Mouse (Mus musculus) myocyte (in vitro differentiated cells): ENCODE data around the gene Recql5. TPM values are rescaled to one million over a fixed set of nuclear protein-coding genes. Genes with fewer than 3 reads are reported as not detected.

Source experiments
- H3K27me3 ChIP-seq: one replicate; pipeline ENCODE4 v1.6.1; 2011; ENCODE audit not compliant: control insufficient read depth, insufficient read depth, insufficient read length
- H3K36me3 ChIP-seq: one replicate; pipeline ENCODE4 v1.6.1; 2011; ENCODE audit not compliant: control insufficient read depth, insufficient read depth
- H3K4me2 ChIP-seq: one replicate; pipeline ENCODE4 v1.6.1; 2011; ENCODE audit warnings: low read depth, control low read depth
- H3K4me3 ChIP-seq: one replicate; pipeline ENCODE4 v1.5.1; 2011; ENCODE audit warnings: mild to moderate bottlenecking, control low read depth, moderate library complexity
- H3K79me2 ChIP-seq: one replicate; pipeline ENCODE4 v1.6.1; 2011; ENCODE audit not compliant: control insufficient read depth, insufficient read depth
- H3ac ChIP-seq: one replicate; pipeline ENCODE4 v1.6.1; 2011; ENCODE audit not compliant: control insufficient read depth, insufficient read length
- CEBPB ChIP-seq: IDR thresholded peaks from 2 replicates; pipeline ENCODE4 v1.6.1; 2011; ENCODE audit warnings: mild to moderate bottlenecking, moderate library complexity; ENCODE audit not compliant: poor library complexity, insufficient read depth, severe bottlenecking
- E2F4 ChIP-seq: IDR thresholded peaks from one replicate; pipeline ENCODE4 v1.6.1; 2011; ENCODE audit warnings: mild to moderate bottlenecking, control low read depth, moderate library complexity; ENCODE audit not compliant: insufficient read depth
- MAX ChIP-seq: IDR thresholded peaks from one replicate; pipeline ENCODE4 v1.6.1; 2011; ENCODE audit warnings: low read depth, mild to moderate bottlenecking, control low read depth
- MYOD1 ChIP-seq, 3 experiments: IDR thresholded peaks; one replicate each; pipeline ENCODE4 v1.6.1; 2011; ENCODE audit warnings: control low read depth in 2 of 3, low read depth in 2 of 3, mild to moderate bottlenecking in 2 of 3, moderate library complexity in 1 of 3; ENCODE audit not compliant: insufficient read length in 2 of 3, control insufficient read depth in 1 of 3
- MYOG ChIP-seq, 3 experiments: IDR thresholded peaks; one replicate each; pipeline ENCODE4 v1.6.1; 2011; ENCODE audit warnings: control low read depth in 2 of 3, low read depth in 2 of 3, mild to moderate bottlenecking in 2 of 3; ENCODE audit not compliant: insufficient read length in 2 of 3, control insufficient read depth in 1 of 3, insufficient read depth in 1 of 3
- POLR2A ChIP-seq: IDR thresholded peaks from one replicate; pipeline ENCODE4 v1.6.1; 2011; ENCODE audit warnings: low read depth, mild to moderate bottlenecking, control low read depth, moderate library complexity; ENCODE audit not compliant: insufficient read length
- POLR2AphosphoS2 ChIP-seq: IDR thresholded peaks from one replicate; pipeline ENCODE4 v1.6.1; 2011; ENCODE audit warnings: low read depth, control low read depth; ENCODE audit not compliant: insufficient read length
- REST ChIP-seq: IDR thresholded peaks from one replicate; pipeline ENCODE4 v1.6.1; 2011; ENCODE audit warnings: mild to moderate bottlenecking, control low read depth, moderate library complexity; ENCODE audit not compliant: insufficient read depth, insufficient read length
- SRF ChIP-seq: IDR thresholded peaks from one replicate; pipeline ENCODE4 v1.6.1; 2011; ENCODE audit warnings: low read depth; ENCODE audit not compliant: control insufficient read depth, insufficient read length
- TCF12 ChIP-seq: IDR thresholded peaks from one replicate; pipeline ENCODE4 v1.6.1; 2011; ENCODE audit warnings: mild to moderate bottlenecking, control low read depth; ENCODE audit not compliant: poor library complexity, insufficient read depth, severe bottlenecking
- TCF3 ChIP-seq: IDR thresholded peaks from one replicate; pipeline ENCODE4 v1.6.1; 2011; ENCODE audit warnings: low read depth, control low read depth; ENCODE audit not compliant: insufficient read length
- USF1 ChIP-seq: IDR thresholded peaks from one replicate; pipeline ENCODE4 v1.6.1; 2011; ENCODE audit warnings: low read depth, mild to moderate bottlenecking, control low read depth, moderate library complexity
- polyA plus RNA-seq: library from polyadenylated mRNA; unstranded; fragments of >200 nt; fragmentation: generic; extraction: Trizol; gene quantifications from one replicate; pipeline ENCODE4 v1.2.1, GENCODE M21; 2012; ENCODE audit warnings: missing spikeins

Gene Recql5
- polyA plus RNA-seq, 1 experiment: 13.1 TPM

DNA sequence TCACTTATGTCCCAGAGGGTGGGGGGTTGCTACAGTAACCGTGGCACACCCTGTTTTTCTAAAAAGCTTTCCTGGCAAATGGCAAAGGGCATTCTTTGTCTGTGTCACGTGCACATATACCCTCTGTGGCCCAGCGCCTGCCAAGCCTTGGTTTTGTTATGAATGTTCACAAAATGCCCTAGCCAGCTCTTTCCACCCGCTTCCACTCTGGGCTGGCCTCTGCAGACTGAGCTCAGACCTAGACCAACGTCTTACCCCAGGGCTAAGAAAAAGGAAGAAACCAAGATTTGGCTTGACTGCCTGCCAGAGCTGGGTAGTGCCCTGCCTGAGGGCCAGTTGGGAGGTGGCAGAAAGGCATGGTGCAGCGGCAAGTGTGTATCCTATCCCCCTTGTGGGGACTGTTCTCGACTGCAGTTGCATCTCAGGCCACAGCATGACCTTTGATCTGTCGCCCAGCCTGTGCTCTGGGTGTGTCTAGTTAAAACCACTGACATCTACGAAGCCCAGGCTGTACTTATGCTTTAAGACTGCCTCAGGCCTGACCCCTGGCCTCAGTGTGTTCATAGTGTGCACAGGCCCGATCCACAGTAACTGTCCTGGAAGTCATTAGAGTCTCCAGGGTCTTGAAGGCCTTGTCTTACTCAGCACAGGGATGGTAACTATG, 22.1 kb upstream of the Recql5 start:
- H3ac ChIP-seq: no peak overlapping the region
- H3K36me3 ChIP-seq: peaks cover 9% of the 10 kb centered on the region
- no peak overlapping the region for H3K4me3 ChIP-seq
- no peaks in the 10 kb centered on the region for H3K79me2 ChIP-seq
- TF ChIP-seq TCF3 (no peak), MYOD1 (IDR thresholded peaks at IDR 0.05; ENCODE audit: control insufficient read depth in 1 of 3, insufficient read length in 2 of 3, low read depth in 2 of 3) (peak in 1 of 3 experiments; percentile 47), USF1 (peak; percentile 81), POLR2A (peak; percentile 31), MYOG (IDR thresholded peaks at IDR 0.05; ENCODE audit: control insufficient read depth in 1 of 3, insufficient read depth in 1 of 3, insufficient read length in 2 of 3, low read depth in 2 of 3) (peak in 1 of 3 experiments; percentile 72)
- H3K27me3 ChIP-seq: no peaks in the 10 kb centered on the region
- H3K4me2 ChIP-seq: peak overlapping the region; percentile 66

DNA sequence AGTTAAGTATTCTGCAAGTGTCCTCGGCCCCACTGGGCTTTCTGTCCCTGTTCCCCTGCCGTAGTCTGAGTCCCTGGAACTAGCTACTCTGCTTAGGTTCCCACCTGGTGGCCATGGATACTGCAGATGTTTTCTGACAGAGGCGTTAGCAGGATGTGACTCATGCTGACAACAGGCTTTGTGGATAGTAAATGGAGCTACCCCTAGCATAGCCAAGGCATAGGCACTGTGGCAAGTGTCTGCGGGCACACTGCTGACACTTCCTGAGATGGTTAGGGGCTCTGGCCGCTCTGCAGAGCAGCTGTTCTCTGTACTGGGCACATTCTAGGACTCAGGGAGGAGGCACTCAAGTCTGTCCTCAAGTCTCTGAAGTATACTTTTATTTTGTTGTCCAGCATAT, 21.4 kb upstream of the Recql5 start:
- H3ac ChIP-seq: no peak overlapping the region
- no peaks in the 10 kb centered on the region for H3K79me2 ChIP-seq
- TF ChIP-seq USF1: no peak
- TF ChIP-seq SRF: no peak
- peak; percentile 63 for TF ChIP-seq TCF3
- peak; percentile 28 to 97 (median 89) for TF ChIP-seq MYOG (IDR thresholded peaks at IDR 0.05; ENCODE audit: control insufficient read depth in 1 of 3, insufficient read depth in 1 of 3, insufficient read length in 2 of 3, low read depth in 2 of 3)
- TF ChIP-seq REST: no peak
- no peak for TF ChIP-seq POLR2A
- no peak for TF ChIP-seq CEBPB
- no peak for TF ChIP-seq POLR2AphosphoS2
- no peak for TF ChIP-seq MAX
- TF ChIP-seq TCF12: peak; percentile 56
- TF ChIP-seq MYOD1 (IDR thresholded peaks at IDR 0.05; ENCODE audit: control insufficient read depth in 1 of 3, insufficient read length in 2 of 3, low read depth in 2 of 3): peak; percentile 36 to 93 (median 91)
- no peak for TF ChIP-seq E2F4
- no peaks in the 10 kb centered on the region for H3K27me3 ChIP-seq
- H3K36me3 ChIP-seq: peaks cover 4% of the 10 kb centered on the region
- peak overlapping the region; percentile 66 for H3K4me2 ChIP-seq
- no peak overlapping the region for H3K4me3 ChIP-seq

DNA sequence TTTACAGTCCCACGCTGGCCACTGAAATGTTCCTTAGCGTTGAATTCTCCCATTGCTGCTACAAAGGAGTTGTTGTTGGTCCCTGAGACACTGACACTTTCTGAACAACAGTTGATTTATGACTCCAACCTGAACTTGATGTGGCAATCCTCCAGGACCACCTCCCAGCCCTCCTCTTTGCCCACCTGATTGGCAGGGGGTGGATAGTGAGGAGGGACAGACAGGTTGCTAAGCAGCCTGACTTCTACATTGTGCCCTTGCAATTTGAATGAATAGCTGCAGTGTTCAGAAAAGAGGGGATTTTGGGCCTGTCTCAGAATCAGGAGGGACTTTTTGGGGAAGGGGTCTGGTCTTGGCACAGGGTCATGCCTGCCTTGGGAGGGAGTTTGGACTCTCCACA, 17.4 kb upstream of the Recql5 start:
- H3K4me2 ChIP-seq: no peak overlapping the region
- H3ac ChIP-seq: no peak overlapping the region
- peaks cover 3% of the 10 kb centered on the region for H3K79me2 ChIP-seq
- TF ChIP-seq REST (no peak), MAX (no peak), CEBPB (no peak), POLR2AphosphoS2 (no peak), MYOD1 (IDR thresholded peaks at IDR 0.05; ENCODE audit: control insufficient read depth in 1 of 3, insufficient read length in 2 of 3, low read depth in 2 of 3) (no peak), TCF3 (no peak), TCF12 (no peak), USF1 (no peak), E2F4 (no peak), SRF (no peak), MYOG (IDR thresholded peaks at IDR 0.05; ENCODE audit: control insufficient read depth in 1 of 3, insufficient read depth in 1 of 3, insufficient read length in 2 of 3, low read depth in 2 of 3) (no peak), POLR2A (no peak)
- H3K36me3 ChIP-seq: peaks cover 4% of the 10 kb centered on the region
- H3K4me3 ChIP-seq: no peak overlapping the region
- no peaks in the 10 kb centered on the region for H3K27me3 ChIP-seq

DNA sequence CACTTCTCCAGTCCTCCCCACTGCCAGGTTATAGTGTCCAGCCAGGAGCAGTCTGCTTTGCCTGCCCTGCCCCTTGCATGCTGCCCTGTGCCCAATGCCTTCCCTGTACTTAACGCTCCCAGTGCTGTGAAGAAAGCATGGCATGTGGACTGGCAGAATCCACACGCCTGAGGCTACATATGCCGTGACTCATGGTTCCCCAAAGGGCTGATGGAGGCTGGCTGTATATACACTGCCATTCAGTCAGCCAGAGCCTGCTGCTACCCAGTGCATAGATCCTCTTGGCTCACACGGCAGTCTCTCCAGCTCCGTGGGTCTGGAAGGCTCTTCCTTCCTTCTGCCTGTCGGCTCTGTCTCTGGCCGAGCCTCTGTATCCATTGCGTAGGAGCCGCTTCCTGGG, 15.0 kb upstream of the Recql5 start:
- Histone ChIP-seq H3K79me2 (peaks cover 3% of the 10 kb centered on the region), H3ac (no peak overlapping the region), H3K27me3 (no peaks in the 10 kb centered on the region), H3K4me2 (no peak overlapping the region), H3K4me3 (no peak overlapping the region), H3K36me3 (peaks cover 4% of the 10 kb centered on the region)
- TF ChIP-seq TCF12: no peak
- no peak for TF ChIP-seq REST
- TF ChIP-seq SRF: no peak
- TF ChIP-seq USF1: no peak
- TF ChIP-seq MAX: no peak
- no peak for TF ChIP-seq MYOD1 (IDR thresholded peaks at IDR 0.05; ENCODE audit: control insufficient read depth in 1 of 3, insufficient read length in 2 of 3, low read depth in 2 of 3)
- TF ChIP-seq MYOG (IDR thresholded peaks at IDR 0.05; ENCODE audit: control insufficient read depth in 1 of 3, insufficient read depth in 1 of 3, insufficient read length in 2 of 3, low read depth in 2 of 3): no peak
- no peak for TF ChIP-seq TCF3
- TF ChIP-seq CEBPB: no peak
- no peak for TF ChIP-seq POLR2AphosphoS2
- TF ChIP-seq POLR2A: no peak
- no peak for TF ChIP-seq E2F4

DNA sequence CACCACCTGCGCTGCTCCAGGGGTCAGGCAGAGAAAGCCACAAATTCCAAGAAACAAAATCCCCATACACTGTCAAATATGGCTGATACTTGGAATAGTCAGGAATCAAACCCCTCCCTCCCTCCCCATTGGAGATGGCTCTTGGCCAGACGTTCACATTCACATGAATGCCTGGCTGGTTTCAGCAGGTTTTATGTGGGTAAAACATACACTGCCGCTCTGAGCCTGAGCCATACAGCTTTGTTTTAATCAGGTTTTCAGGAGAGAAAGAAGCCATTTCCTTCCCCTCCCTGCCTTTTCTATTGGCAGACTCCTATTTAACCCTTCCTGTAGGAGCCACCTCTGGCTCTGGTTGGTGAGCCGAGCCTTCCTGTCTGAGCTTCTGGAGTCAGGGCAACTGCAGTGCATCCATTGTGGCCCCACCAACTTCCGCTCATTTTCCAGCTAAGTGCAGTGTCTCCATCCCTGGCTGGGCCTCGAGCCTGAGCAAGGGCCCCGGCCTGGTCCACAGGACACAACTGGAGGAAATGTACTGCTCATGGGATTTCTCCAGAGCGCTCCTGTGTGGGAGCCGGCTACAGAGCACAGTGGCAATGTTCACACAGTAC, 13.0 kb upstream of the Recql5 start:
- Histone ChIP-seq H3K4me3 (no peak overlapping the region), H3K36me3 (peaks cover 4% of the 10 kb centered on the region), H3K4me2 (no peak overlapping the region), H3ac (no peak overlapping the region), H3K27me3 (no peaks in the 10 kb centered on the region), H3K79me2 (peaks cover 3% of the 10 kb centered on the region)
- no peak for TF ChIP-seq MYOD1 (IDR thresholded peaks at IDR 0.05; ENCODE audit: control insufficient read depth in 1 of 3, insufficient read length in 2 of 3, low read depth in 2 of 3)
- TF ChIP-seq REST: no peak
- TF ChIP-seq CEBPB: no peak
- TF ChIP-seq MAX: no peak
- no peak for TF ChIP-seq POLR2AphosphoS2
- TF ChIP-seq SRF: no peak
- no peak for TF ChIP-seq POLR2A
- no peak for TF ChIP-seq USF1
- no peak for TF ChIP-seq TCF12
